Mouse (Mus musculus) E14TG2a.4 (cell line): ENCODE measurements around the gene Baiap2l2.

ENCODE experiments used
- CTCF ChIP-seq: conservative IDR thresholded peaks from 2 replicates; pipeline ENCODE4 v1.5.1; 2014; ENCODE audit warnings: low read length
- NANOG ChIP-seq: IDR thresholded peaks from 2 replicates; pipeline ENCODE4 v1.6.1; 2014; ENCODE audit warnings: borderline replicate concordance, low read length, mixed read lengths

- TF ChIP-seq CTCF (no peak), NANOG (no peak)
Measured at GRCm38 (mm10) chr15:79261757-79262156, 23.6 kb downstream of the Baiap2l2 start.
